Mouse (Mus musculus) layer of hippocampus, postnatal 36 days (tissue): ENCODE measurements around the gene Tmem104. TPM values are rescaled to one million over a fixed set of nuclear protein-coding genes. Genes with fewer than 3 reads are reported as not detected.

Experiments used
- DNase-seq, 2 experiments: peaks; one replicate each; pipeline ENCODE4 v3.0.0; 2022
- total RNA-seq, 2 experiments: library from RNA; stranded (reverse); gene quantifications; 2 replicates each; pipeline ENCODE4 v1.2.3; 2021

The Tmem104 gene
- total RNA-seq, 2 experiments from 2014 or later: 16.7 to 19.1 TPM

- peak; percentile 78 to 81 for DNase-seq
Measured at GRCm38 (mm10) chr11:115202316-115202715, 15.0 kb downstream of the Tmem104 start.

DNA sequence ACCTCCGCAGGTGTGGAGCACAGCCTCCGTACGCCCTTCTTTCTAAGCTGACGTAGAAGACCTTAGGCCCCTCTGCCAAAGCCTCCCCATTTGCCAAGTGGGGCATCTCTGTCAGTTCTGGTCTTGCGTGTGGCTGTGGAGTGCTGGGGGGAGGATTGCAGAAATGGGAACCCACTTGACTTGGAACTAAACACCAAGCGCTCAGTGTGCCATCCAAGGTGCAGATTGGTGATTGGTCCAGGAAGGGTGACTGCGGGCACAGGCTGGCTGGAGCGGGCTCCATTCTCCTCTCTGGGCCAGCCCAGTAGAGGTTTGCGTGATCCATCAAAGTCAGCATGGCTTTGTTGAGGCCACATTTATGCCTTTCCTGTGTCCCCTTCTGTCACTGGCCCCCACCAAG is 15.5 kb downstream of the Tmem104 start:
- DNase-seq: no peak

DNA sequence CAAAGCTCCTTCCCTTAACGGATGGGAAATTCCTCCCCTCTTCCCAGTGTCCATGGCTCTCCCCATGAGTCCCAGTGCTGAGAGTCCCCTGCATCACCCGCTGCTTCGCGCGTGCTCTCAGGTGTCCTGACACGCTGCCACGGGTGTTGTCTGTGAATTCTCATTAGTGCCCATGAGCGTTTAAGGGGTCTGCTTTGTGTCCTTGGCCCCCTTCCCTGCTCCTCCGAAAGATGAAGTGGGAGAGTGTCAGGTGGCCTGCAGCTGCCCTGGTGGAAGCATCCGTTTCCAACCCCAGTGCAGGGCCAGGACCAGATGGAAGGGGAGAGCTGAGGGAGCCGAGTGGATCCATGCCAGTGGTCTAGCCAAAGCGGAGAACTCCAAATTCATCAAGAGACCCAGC is 20.8 kb downstream of the Tmem104 start:
- no peak for DNase-seq

DNA sequence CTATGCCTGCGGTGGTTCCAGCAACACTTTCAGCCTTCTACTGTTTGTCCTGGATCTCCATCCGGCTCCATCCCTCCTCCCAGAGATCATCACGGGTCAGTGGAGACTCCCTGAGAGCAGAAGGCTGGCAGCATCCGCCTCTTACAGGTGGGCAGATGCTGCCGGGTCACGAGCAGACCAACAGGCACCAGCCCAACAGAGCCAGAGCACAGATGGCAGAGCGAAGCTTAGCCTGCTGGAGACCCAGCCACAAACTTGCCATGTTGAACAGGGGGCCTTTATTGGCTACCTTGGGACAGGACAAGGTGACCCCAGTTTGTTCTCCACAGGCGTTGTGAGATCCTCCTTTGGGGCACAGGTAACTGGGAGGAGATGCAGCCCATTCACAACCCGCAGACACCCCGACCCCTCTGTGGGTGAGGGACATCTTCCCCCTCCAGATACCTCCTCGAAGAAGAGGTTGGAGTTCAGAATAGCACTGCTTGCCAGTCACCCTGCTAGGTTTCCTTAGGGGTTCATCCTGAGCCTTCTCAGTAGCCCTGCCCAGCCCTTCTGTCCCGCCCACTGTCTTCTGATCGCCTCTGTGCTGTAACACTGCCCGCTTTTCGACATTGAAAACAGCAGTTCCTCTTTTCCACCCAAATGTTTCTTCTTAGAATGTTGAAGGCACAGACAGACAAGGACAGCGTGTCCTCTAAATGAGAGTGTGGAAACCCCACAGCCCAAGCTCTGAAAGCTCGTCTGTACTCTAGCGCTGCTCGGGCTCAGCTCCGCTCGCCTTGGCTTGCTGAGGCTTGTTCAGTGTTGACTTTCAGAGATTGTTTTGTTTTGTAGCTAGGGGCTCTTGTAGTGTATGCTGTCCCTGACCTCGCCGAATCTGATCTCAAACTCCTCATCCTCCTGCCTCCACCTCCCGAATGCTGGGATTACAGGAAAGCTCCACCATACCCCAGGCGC is 21.8 kb downstream of the Tmem104 start:
- no peak for DNase-seq

DNA sequence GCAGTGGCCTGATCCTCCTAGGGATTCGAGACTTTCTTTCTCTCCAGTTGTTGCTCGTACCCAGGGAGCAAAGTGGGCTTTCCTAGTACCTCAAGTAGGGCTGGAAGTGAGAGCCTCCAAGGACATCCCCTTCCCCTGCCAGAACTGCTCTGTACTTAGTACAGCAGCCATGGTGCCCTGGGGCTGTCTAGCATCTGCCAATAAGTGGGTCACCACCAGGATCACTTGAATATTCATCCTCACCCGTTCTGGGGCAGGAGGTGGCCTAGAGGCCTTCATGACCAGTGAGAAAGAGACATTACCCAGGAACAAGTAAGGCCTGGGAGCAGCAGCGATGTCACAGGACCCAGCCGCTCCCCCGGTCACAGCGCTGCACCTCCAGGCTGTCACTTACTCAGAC is 22.7 kb downstream of the Tmem104 start:
- DNase-seq: no peak

GRCm38 (mm10) chr11:115212116-115212515 is 24.8 kb downstream of the Tmem104 start:
- DNase-seq: no peak

DNA sequence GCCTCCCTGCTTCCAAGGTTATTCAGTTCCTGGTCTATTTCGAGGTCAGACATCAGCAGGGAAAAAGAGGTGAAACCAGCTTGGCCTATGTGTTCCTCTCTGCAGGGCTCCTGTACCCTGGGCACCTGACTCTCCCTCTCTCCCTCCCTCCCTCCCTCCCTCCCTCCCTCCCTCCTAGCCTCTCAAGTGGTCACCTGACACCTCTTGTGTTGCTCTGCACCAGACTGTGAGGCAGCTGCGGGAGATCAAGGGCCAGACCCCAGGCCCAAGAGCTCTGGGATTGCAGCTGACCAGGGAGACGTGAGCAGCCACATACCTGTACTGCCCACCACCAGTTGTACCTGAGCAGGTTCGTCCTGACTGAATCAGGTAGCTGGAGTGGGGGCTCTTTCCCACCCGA is 27.8 kb downstream of the Tmem104 start:
- DNase-seq: no peak

- peak in 1 of 2 experiments; percentile 34 for DNase-seq
Measured at GRCm38 (mm10) chr11:115217439-115218410, 30.4 kb downstream of the Tmem104 start.

DNA sequence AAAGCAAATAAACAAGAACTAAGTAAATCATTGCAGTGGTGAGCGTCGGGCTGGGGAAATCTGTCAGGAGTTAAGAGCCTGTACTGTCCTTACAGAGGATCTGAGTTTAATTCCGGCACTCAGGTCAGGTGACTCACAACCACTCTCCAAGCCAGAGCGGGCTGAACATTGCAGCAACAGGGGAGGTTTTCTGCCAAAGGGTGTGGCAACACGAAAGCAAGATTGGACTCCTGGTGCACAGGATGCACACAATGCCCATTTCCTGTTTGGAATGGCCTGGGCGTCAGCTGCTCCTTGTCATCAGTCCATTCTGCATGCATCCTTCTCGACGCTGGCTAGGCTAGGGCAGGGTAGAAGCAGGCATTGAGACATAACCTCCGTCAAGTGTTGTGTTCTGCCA is 32.0 kb downstream of the Tmem104 start:
- no peak for DNase-seq

GRCm38 (mm10) chr11:115219685-115220084 is 32.4 kb downstream of the Tmem104 start:
- DNase-seq: no peak

GRCm38 (mm10) chr11:115222077-115222476 is 34.8 kb downstream of the Tmem104 start:
- no peak for DNase-seq

DNA sequence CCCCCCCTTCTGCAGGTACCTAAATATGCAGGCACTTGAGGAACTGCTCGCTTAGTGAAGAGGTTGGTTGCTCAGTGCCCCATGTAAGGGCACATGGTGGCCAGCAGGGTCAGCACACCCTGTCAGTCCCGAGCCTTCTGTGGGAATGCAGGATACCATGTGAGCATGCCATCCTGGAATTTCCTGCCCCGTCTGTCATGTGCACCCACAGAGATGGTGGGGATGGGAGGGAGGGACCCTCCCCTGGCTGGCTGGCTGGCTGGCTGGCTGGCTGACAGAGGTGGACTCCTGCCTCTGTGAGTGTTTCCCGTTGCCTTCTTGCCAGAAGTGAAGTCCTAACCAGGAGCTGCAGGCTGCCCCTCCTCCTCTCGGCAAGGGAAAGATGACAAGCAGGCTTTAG is 35.3 kb downstream of the Tmem104 start:
- no peak for DNase-seq

- no peak for DNase-seq
Measured at GRCm38 (mm10) chr11:115223451-115223850, 36.2 kb downstream of the Tmem104 start.

DNA sequence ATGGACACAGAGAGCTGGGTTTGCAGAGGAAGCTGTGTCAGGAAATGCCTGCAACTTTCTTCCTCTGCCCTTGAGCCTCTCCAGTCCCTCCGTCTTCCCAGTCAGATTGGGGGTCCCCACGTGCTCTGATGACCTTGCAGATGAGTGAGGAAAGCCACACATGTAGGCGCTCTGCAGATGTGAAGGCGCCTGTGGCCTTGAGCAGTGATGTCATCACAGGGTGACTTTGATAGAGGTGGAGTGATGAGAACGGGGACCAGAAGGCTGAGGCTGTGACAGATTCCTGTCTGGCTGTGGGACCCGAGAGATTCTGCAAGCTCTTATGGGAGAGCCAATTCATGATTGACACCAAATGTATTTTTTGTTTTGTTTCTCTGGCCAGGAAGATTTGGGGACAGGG is 36.6 kb downstream of the Tmem104 start:
- no peak for DNase-seq

DNA sequence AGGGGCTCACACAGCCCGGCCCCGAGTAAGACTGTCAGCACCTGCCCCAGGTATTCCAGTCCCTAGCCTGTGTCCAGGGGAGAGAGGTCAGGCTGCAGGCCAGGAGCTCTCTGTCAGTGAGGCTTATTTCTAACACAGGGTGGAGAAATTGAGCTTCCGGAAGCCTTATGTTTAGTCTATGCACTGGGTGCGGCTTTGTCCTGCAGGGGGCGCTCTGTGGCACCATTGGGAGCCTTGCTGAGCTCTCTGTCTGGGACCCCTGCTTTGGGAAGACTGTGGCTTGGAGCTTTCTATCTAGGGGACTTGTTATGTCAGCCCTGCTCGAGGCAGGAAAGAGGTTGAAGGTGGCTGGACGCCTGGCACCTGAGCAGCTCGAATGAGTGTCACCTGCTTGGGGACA is 37.6 kb downstream of the Tmem104 start:
- DNase-seq: peak; percentile 35 to 43

GRCm38 (mm10) chr11:115225301-115225700 is 38.0 kb downstream of the Tmem104 start:
- peak in 1 of 2 experiments; percentile 33 for DNase-seq

DNA sequence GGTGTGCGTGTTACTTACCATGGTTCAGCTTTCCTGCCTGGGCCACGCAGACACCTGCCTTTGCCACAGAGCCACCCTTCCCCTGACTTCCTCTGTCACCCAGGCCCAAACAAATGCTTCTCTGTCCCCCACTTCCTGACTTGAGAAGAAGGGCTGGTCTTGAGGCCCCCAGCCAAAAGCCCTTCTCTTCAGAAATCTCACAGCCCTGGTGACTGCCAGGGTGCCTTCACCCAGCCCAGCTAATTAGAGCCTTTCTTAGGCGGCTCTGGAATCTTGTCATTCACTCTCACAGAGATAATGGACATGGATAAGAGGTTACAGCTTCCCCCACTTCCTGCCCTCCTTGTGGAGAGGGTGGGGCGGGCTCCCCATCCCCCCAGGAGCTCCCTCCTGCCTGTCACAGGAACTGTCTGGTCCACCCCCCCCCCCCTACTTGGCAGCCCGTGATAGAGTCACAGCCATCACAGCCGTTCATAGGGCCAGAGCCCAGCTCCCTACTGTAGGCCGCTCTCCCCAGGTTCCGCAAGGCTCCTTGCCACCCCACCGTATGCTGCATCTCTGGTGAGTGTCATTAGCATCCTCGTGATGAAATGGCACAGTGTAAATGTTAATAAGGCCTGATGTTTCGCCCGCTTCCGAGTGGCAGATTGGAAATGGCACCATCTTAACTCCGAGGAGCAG is 39.7 kb downstream of the Tmem104 start:
- DNase-seq: peak in 1 of 2 experiments; percentile 45

- no peak for DNase-seq
Measured at GRCm38 (mm10) chr11:115227640-115228039, 40.4 kb downstream of the Tmem104 start.

- DNase-seq: no peak
Measured at GRCm38 (mm10) chr11:115228430-115228829, 41.1 kb downstream of the Tmem104 start.

DNA sequence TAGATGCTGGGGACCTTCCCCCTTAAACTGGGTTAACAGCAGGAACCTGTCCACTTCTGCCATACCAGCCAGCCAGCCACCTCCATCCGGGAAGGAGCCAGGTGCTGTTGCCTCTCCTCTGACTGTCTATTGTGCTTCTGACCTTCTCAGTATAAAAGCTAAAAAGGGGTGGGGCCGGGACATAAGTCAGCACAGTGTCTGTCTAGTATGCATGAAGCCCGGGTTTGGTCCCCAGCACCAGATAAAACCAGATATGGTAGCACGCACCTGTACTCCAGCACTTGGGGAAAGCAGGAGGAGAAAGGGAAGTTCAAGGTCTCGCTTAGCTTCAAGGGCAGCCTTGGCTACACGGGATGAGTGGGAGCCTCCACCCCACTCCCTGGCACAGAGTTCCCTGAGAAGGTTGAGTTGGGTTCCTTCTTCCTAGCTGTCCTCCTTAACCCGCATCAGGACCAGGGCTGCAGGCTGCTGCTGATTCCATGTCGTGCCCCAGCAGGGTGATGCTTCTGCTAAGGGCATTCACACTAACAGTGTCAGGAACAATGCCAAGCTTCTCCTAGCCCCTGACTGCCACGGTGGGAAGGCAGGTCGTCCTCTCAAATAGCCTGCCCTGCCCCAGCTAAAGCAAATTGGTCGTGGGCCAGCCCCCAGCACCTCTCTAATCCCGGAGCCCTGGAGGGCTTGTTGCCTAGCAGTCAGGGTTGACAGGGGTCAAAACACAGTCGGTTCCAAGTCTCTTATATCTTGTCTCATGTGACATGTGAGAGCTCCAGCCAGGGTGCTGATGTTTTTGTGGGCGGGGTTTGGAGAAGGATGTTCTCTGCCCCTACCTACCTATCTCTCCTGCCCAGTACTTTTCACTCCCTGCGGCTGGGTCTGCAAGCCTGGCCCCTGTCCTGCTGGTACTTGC is 42.0 kb downstream of the Tmem104 start:
- no peak for DNase-seq
